Mouse (Mus musculus): Measurements from ENCODE around the gene Polk.

GRCm38 (mm10) chr13:96435793-96436192 lies 106.6 kb downstream of the Polk start:
- TF ChIP-seq CTCF (conservative IDR thresholded peaks at IDR 0.05; ENCODE audit: low read length), result no peak
- TF ChIP-seq NANOG (IDR thresholded peaks at IDR 0.05; ENCODE audit: borderline replicate concordance, low read length), result no peak

Data from E14TG2a.4 (cell line).